Mouse (Mus musculus) cerebellum, adult 2 months (tissue): Measurements from ENCODE around the gene Pik3cb.

Experiments used
- CTCF ChIP-seq: fragments of 200-500 bp; IDR thresholded peaks from 2 replicates; pipeline ENCODE4 v1.5.1; 2011; ENCODE audit warnings: low read depth, mild to moderate bottlenecking, control low read depth, low read length, moderate library complexity, borderline replicate concordance; ENCODE audit not compliant: insufficient read depth
- POLR2A ChIP-seq: fragments of 200-500 bp; IDR thresholded peaks from 2 replicates; pipeline ENCODE4 v1.6.1; 2011; ENCODE audit warnings: low read length, control low read depth, borderline replicate concordance; ENCODE audit not compliant: insufficient read depth

DNA sequence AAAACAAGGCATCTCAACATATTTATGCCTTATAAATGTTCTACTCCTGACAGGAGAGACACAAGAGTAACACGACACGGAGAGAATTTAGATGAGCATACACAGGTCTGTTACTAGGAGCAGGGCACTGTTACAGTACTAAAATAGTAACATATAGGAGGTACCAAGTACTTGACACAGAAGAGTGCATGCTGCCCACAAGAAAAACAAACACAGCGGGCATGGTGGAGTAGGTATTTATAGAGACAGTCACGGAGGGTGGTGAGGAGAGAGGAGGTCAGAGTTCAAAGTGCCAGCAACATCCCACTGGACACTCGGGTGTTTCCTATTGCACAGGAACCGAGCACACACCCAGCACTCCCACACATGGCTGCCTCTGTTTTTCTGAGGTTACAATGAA lies 90.7 kb downstream of the Pik3cb start:
- TF ChIP-seq POLR2A (no peak), CTCF (no peak)
